Mouse (Mus musculus) layer of hippocampus, adult 11-12 months (tissue): ENCODE measurements around the gene Cd207.

Source experiments
- DNase-seq: peaks from one replicate; pipeline ENCODE4 v3.0.0; 2022; ENCODE audit warnings: low spot score

Gene Cd207

GRCm38 (mm10) chr6:83677757-83678156 is at the start of gene Cd207:
Gene Cd207 (minus strand): TSS chr6:83677857.
- DNase-seq = no peak

GRCm38 (mm10) chr6:83727178-83727577 is 49.5 kb upstream of the Cd207 start:
- no peak for DNase-seq

- no peak for DNase-seq
Measured at GRCm38 (mm10) chr6:83722526-83722925, 44.9 kb upstream of the Cd207 start.

- no peak for DNase-seq
Measured at GRCm38 (mm10) chr6:83717026-83717425, 39.4 kb upstream of the Cd207 start.

DNA sequence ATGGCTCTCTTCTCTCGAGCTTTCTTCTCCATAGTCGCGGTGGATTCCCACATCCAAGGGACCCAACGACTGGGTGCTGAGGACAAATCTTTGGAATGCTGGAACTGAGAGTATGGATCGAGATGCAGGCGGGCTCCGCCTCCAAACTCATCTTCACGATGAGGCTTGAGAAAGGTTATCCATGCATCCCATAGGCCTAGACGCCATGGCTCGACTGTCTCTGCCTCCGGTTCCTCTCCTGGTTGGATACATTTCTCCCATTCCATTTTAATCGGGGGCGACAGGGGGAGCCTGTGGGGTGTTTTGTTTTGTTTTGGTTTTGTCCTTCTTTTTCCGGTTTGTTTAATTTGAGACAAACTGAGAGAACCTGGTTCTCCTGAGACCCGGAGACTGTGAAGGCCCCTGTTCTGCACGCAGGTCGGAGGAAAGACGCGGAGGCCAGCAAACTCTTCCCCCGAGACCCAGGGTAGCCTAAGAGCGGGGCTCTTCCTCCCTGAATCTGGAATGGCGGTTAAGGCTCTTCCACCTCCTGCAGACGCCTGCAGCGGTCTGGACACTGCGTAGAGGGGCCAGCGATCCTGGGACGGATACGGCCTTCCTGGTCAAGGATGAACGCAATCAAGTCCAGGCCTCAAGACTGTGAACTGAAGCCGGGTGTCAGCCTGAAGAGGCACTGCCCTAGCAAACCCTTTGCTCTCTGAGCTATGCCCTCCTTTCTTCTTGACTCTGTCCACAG is 38.0 kb upstream of the Cd207 start:
- DNase-seq = no peak

GRCm38 (mm10) chr6:83714221-83715123 is 36.8 kb upstream of the Cd207 start:
- no peak for DNase-seq

DNA sequence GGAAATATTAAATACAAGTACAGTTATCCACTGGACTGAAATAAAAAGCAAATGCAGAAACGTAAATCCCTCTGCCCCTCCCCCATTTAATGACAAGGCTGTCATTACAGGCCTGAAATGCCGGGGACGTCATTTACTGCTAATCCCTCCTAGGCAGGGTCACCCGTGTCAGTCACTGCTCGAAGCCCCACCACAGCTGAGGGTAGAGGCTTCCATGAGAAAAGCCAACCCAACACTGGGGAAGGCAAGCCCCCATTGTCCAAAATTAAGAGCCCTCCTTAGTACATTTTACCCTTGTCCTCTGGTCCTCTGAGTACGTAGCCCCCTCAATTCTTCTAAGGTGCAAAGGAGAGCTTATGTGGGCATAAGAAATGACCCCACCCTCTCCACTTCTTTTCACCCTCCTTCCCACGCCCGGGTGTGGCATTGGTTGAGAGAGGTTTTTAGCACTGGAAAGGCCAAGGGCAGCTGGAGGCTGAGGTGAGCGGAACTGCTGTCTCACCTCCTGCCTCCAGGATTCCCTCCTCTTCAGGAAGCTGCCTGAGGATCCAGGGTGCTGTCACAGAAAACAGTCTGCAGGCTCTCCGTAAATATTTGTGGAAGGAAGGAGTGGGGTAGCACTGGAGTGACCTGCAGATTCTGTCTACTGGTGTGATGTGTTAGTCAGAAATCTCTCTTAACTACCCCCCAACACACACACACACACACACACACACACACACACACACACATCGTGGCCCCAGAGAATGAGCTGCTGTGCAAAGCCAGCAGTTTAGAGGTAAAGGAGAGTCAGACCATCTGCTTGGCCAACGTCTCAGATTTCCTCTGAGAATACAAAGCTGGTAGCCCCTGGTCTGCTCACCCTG is 35.8 kb upstream of the Cd207 start:
- DNase-seq = no peak

DNA sequence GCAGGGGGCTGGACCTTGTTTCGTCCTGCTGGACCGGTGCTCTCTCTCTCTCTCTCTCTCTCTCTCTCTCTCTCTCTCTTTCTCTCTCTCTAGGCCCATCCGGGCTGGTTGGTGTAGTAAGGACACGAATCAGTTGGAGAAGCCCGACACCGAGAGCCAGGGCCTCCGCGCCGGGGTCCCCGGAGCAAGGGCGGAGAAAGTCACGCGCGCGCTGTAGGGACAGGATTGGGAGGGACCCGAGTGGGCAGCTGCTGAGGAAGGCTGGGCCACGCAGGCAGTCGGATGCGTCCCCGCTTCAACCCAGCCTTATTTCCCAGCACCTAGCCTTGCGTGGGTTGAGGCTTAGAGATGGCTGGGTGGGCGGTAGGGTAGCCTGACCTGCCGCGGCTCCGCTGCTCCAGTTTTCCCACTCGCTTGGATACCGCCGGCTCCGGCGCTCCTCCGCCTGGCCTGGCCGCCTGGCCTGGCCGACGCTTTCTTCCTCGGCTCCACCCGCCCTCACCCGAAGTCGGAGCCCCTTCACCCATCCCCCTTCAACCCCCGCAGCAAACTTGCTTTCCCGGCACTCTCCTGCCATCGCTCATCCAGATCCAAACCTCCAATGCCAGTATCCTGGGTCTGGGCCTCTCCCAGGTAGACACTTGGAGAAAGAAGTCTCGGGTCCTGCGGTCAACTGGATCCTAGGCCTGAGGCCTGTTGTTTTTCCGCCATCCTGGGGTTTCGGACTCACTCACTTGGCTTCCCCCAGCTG is 34.2 kb upstream of the Cd207 start:
- DNase-seq = no peak

DNA sequence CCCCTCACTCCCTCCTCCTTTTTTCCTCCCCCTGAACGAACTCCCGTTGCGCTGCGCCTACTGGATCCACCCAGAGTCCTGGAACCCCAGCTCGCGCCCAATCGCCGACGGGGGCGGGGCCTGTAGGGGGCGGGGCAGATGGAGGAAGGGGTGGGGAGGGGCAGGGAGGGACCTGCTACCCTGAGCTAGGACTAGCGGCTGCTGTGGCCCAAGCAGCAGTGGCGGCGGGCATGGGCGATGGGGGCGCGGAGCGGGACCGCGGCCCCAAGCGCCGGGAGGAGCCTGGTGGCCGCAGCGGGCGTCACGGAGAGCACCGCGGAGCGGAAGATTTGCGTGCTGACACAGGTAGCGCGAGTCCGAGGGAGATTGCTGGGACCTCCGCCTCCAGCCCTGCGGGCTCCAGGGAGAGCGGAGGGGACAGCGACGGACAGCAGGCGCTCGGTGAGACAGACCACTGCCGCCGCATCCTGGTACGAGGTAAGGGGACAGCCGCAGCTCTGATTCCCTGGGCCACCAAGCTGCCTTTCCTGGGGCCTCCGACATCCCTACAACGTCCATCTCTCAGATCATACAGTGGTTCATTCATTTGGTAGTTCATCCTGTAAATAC is 33.5 kb upstream of the Cd207 start, which contains the start of gene Vax2:
TSS of gene Vax2 (plus strand) at position 198 of the 609 bp plus-strand sequence.
- DNase-seq = no peak

- no peak for DNase-seq
Measured at GRCm38 (mm10) chr6:83710361-83711066, 32.9 kb upstream of the Cd207 start.

DNA sequence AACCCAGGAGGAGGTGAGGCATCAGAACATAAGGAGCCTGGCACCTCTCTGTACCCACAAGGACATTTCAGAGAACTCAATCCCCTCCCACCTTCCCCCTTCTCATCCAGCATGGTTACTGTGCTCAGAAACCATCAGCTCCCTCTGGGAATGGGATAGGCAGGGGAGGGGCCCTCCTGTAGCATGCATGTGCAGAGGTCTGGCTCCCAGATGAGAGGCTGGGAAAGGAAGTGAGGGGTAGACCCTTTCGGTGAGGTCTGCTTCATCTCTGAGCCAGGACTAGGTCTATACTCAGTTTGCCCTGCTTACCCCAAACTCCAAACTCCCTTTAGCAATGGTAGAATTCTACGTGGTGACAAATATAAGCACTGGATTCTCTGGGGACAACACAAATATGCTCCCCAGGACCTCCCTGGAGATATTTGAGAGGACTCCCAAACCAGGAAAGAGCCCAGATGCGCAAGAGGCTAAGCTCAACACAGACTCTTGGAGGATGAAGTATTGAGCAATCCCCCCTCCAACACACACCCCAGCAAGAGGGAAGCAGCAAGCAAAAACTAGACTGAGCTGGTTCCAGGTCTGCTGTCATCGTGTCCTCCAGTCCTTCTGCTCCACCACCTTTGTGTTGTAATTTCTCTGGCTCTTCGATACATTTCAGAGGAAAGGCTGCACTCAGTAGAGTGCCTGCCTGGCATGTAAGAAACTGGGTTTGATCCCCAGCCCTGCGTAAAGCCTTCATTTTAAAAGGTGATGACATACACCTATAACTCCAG is 30.3 kb upstream of the Cd207 start:
- DNase-seq = no peak

GRCm38 (mm10) chr6:83704701-83705100 is 27.0 kb upstream of the Cd207 start:
- no peak for DNase-seq

DNA sequence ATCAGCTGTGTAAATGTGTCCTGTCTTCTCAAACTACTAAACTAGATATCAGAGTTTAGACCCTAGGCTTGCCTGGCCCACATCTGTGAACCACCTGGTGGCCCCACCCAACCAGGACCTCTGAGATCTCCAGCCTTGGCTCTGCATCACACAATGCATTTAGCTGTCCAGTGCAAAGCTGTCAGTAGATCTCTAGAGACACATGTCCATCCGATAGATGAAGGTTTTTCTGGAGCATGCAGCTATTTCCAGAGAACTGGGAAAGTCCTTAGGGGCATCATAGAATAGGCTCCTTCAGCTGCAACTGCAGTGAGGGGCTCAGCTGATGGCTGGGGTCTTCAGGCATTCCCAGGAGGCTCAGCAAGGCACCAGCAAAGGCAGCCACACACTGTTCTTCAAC is 26.6 kb upstream of the Cd207 start:
- DNase-seq = no peak

GRCm38 (mm10) chr6:83703722-83704078 is 26.0 kb upstream of the Cd207 start:
- no peak for DNase-seq

DNA sequence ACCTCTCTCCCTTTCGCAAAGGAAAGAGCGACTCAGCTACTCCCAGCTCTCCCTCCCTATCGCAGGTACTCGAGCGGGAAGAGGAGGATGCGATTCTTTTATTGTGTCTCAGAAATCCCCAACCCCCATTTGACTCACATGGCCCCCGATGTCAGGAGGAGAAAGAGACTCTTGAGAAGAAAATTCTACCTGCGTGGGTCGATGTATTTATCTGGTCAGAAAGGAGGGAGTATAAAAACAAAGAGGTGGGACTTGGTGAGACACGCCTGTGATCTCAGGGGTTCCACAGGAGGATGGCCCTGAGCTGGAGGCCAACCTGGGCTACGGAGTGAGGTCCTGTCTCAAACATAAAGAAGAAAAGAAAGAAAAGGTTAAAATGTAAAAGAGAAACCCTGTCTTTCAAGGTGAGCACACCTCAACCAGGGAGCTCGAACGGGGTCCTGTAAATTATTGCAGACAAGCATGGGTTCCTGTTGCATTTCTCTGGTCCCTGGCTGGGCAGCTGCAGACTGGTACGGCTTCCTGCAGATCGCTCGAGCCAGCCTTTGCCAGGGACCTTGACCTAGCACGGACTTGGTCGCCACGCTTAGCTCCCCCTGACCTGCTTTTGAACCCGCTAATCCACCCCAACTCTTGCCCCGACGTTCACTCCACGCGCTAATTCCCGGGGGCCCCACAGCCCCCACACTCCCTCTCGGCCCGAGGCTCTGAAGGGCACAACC is 25.5 kb upstream of the Cd207 start:
- DNase-seq = no peak

DNA sequence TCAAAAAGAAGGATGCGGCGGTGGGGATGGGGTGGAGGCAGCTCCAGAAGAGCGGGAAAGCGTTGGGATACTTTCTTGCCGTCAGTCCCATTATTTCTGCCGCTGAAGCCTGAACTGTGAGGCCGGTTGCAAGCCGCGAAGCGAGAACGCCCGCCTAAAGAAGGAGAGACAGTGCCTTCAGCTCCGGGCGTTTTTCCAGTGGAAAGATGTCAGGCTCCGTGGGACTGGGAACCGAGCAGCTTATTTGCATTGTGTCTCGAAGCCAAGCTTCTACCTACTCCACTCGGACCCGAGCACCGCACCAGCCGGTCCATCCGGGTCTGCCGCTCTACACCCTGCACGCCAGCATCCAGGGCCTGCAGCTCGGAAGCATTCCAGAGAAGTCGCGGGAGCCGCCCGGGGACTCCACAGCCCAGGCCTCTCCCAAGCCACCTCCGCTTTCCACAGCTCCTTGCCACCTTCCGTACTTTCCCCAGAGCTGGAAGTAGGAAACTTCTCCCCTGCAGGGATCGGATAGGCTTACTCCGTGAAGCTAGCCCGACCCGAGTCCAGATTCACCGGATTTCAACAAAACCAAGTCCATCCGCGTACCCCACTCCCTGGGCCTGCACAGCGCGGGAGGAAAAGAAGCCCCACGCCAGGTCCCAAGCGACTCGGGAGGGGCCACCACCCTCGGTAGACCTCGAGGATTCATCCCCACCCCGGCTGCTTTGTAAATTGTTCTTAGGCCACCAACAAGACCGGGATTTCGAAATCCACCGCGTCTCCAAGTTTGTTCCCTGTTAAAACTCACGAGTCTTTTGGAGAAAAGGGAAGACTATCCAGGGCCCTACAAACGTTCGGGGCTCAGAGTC is 24.7 kb upstream of the Cd207 start:
- no peak for DNase-seq

- no peak for DNase-seq
Measured at GRCm38 (mm10) chr6:83701001-83701400, 23.3 kb upstream of the Cd207 start.

DNA sequence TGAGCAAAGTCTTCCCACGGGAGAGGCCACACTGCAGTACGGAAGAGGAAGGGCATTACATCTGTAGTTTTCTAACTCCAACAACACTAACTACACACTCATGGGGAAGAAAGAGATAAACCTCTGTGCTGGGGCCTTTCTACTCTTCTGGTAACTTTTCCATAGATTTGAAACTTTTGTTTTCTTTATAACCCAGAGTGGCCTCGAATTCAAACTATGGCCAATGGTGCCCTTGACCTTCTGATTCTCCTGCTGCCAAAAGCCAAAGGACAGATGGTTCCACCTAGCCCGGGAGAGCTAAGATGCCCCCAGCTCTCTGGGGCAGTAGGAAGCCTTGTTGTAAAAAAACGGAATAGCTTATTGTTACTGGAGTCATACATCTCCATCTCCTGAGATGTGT is 22.3 kb upstream of the Cd207 start:
- no peak for DNase-seq
